Mouse (Mus musculus) stomach, postnatal 0 days (tissue): Measurements from ENCODE around the gene Tcte2. TPM values are rescaled to one million over a fixed set of nuclear protein-coding genes. Genes with fewer than 3 reads are reported as not detected.

Source experiments
- ATAC-seq: fragments of 200-750 bp; cut with Nextera tagmentation; 2 replicates; pipeline ENCODE4 v1.8.0; 2017; ENCODE audit not compliant: low FRiP score, low TSS enrichment
- DNase-seq: peaks from one replicate; pipeline ENCODE4 v3.0.0-alpha.2; 2016; ENCODE audit warnings: low spot score
- H3K27ac ChIP-seq: fragments of 300-500 bp; sonication (generic); replicated peaks from 2 replicates; pipeline ENCODE4 v1.5.1; 2014; ENCODE audit warnings: mild to moderate bottlenecking, control low read depth
- H3K27me3 ChIP-seq: fragments of 300-500 bp; sonication (generic); 2 replicates; pipeline ENCODE4 v1.6.1; 2014; ENCODE audit warnings: low read length; ENCODE audit not compliant: control insufficient read depth, insufficient read depth
- H3K36me3 ChIP-seq: fragments of 300-500 bp; sonication (generic); 2 replicates; pipeline ENCODE4 v1.6.1; 2014; ENCODE audit warnings: low read length, mixed read lengths; ENCODE audit not compliant: control insufficient read depth, insufficient read depth
- H3K4me1 ChIP-seq: fragments of 300-500 bp; sonication (generic); replicated peaks from 2 replicates; pipeline ENCODE4 v1.6.1; 2014; ENCODE audit warnings: antibody characterized with exemption; ENCODE audit not compliant: control insufficient read depth, insufficient read depth
- H3K4me2 ChIP-seq: fragments of 300-500 bp; sonication (generic); replicated peaks from 2 replicates; pipeline ENCODE4 v1.6.1; 2014; ENCODE audit warnings: low read depth, mild to moderate bottlenecking, control low read depth, moderate library complexity
- H3K4me3 ChIP-seq: fragments of 300-500 bp; sonication (generic); 2 replicates; pipeline ENCODE4 v1.5.1; 2014; ENCODE audit warnings: low read depth, low read length, control low read depth
- H3K9ac ChIP-seq: fragments of 300-500 bp; sonication (generic); 2 replicates; pipeline ENCODE4 v1.6.1; 2014; ENCODE audit warnings: mild to moderate bottlenecking, low read length, control low read depth, mixed read lengths
- H3K9me3 ChIP-seq: fragments of 300-500 bp; sonication (generic); 2 replicates; pipeline ENCODE4 v1.6.1; 2016; ENCODE audit warnings: low read length; ENCODE audit not compliant: control insufficient read depth
- CTCF ChIP-seq: IDR thresholded peaks from 2 replicates; pipeline ENCODE4 v1.5.1; 2016; ENCODE audit warnings: antibody characterized with exemption, low read depth, mild to moderate bottlenecking, moderate library complexity
- EP300 ChIP-seq: optimal IDR thresholded peaks from 2 replicates; pipeline ENCODE3; 2016; ENCODE audit warnings: antibody characterized with exemption
- WGBS: fragments of 180-500 bp; shearing (Covaris S2); extraction: QIAGEN DNeasy Blood & Tissue Kit; methylation state at CpG from one replicate; pipeline ENCODE4 v1.1.7; 2014; 5-methylcytosine and 5-hydroxymethylcytosine counted together
- polyA plus RNA-seq: library from polyadenylated mRNA; unstranded; fragments of >200 nt; fragmentation: Nextera tagmentation; extraction: Ambion mirVana; gene quantifications from 2 replicates; pipeline ENCODE4 v1.2.1, GENCODE M21; 2015

Tcte2 gene
- polyA plus RNA-seq, 1 experiment from 2014 or later, result 3.3 TPM

DNA sequence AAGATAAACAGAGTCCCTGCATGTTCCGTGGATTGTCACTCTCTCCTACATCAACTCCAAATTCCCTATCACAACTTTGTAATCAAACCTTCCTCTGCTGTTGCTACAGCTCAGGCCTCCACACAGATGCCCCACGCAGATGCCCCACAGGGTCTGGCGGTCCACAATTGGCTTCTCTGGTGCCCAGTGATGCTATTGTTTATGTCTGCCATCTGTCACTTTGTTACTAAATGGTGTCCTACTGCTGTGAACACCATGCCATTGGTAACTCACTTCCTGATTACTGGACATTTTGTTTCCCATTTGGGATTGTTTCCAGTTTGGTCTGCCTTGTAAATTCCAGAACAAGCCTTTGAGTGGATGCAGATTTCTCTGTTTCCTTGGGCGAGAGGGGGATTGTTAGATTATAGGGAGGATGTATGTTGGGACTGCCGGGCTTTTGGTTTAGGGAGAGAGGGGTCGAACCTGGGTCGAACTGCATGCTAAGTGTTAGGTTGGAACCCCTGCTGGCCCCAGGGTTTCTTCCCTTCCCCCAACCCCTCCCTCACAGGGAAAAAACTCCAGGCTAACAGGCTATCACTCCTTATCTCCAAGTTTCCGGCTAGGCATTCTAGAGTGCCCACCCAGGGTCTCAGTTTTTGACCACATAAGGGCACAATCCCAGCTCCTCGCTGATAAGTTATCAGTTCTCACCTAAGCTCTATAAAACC is 57.9 kb downstream of the Tcte2 start:
- no peaks in the 10 kb centered on the region for H3K9me3 ChIP-seq
- peaks cover 11% of the 10 kb centered on the region for H3K4me1 ChIP-seq
- WGBS, result 34% methylated on average over 9 of the region's 9 CpGs
- H3K9ac ChIP-seq, result no peak overlapping the region
- no peak overlapping the region for H3K4me3 ChIP-seq
- no peak overlapping the region; the same call in 1 of the 2 replicates for H3K27ac ChIP-seq
- no peak overlapping the region for H3K4me2 ChIP-seq
- TF ChIP-seq EP300 (no peak), CTCF (no peak)
- ATAC-seq (no peak), DNase-seq (no peak)
- H3K27me3 ChIP-seq, result no peaks in the 10 kb centered on the region
- H3K36me3 ChIP-seq, result no peaks in the 10 kb centered on the region

DNA sequence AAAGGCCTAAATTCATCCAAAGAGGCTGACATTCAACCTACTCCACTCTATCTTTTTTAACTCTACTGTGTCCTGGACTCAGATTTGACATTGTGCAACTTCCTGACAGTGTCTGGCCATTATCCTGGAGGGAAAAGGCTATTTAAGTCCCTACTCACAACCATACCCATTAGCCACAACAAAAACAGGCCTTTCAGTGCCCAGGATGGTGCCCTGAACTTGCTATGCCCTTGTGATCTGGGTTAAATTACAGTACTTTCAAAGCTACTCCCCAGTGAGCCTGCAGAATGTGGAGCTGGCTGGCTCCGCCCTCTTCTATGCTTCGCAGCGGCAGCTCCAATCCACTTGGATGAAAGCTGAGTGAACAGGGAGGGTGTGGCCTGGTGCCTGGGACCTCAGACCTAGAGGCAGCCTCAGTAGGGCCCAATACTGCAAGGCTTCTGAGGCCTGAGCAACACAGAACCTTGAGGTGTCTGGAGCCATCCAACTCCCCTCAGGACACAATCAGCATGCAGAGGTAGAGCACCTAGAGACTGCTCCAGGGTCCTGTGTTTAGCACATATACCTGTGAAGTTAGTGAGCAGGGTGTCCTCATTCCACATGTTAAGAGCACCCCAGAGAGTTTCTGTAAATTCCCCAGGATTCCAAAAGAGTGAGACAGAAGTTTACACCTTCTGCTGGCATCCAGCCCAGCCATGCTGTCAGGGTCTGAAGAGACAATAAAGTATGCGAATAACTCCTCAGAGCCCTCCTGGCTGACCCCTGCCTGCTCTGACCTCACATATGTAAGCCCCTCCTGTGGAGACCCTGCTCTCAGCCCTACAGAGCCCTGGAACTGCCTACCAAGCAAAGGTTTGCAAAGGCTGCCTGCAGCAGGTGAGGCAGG is 61.3 kb downstream of the Tcte2 start:
- Histone ChIP-seq H3K4me3 (no peak overlapping the region), H3K27me3 (no peaks in the 10 kb centered on the region), H3K4me1 (peaks cover 11% of the 10 kb centered on the region), H3K27ac (peak overlapping the region; percentile 84), H3K36me3 (no peaks in the 10 kb centered on the region), H3K9ac (no peak overlapping the region), H3K4me2 (no peak overlapping the region), H3K9me3 (no peaks in the 10 kb centered on the region)
- WGBS, result 12% methylated on average over 4 of the region's 4 CpGs
- peak; percentile 79 for DNase-seq
- no peak for TF ChIP-seq CTCF
- no peak for TF ChIP-seq EP300
- peak; percentile 93 for ATAC-seq

DNA sequence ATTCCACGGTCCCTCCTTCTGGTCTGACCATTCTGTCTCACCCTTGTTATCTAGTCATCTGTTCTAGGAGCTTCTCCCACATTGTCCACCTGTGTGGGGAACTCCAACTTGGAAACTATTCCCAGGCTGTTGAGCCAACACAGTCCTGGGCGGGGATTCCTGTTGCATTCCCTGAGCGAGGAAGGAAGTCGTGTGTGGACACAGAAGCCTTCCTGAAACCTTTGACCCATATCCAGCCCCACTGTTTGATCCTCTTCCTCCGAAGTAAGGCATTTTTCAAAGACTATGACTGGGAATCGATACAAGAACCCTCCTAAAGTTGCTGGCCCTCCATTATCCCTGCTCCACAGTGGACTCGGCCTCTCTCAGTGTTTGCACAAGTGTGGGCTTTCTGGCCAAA is 61.9 kb downstream of the Tcte2 start:
- peak; percentile 43 for DNase-seq
- TF ChIP-seq EP300 (no peak), CTCF (no peak)
- peak overlapping the region; percentile 84 for H3K27ac ChIP-seq
- H3K4me3 ChIP-seq, result no peak overlapping the region
- ATAC-seq, result peak; percentile 63
- H3K9ac ChIP-seq, result no peak overlapping the region
- peaks cover 11% of the 10 kb centered on the region for H3K4me1 ChIP-seq
- H3K9me3 ChIP-seq, result no peaks in the 10 kb centered on the region
- no peaks in the 10 kb centered on the region for H3K27me3 ChIP-seq
- no peak overlapping the region for H3K4me2 ChIP-seq
- no peaks in the 10 kb centered on the region for H3K36me3 ChIP-seq
- 30% methylated on average over 7 of the region's 7 CpGs for WGBS

- Histone ChIP-seq H3K27ac (no peak overlapping the region), H3K4me2 (no peak overlapping the region), H3K27me3 (no peaks in the 10 kb centered on the region), H3K9ac (no peak overlapping the region), H3K36me3 (no peaks in the 10 kb centered on the region), H3K4me1 (peaks cover 11% of the 10 kb centered on the region), H3K9me3 (no peaks in the 10 kb centered on the region), H3K4me3 (no peak overlapping the region)
- no peak for TF ChIP-seq CTCF
- no peak for TF ChIP-seq EP300
- 81% methylated on average over 4 of the region's 4 CpGs for WGBS
- ATAC-seq, result no peak
- no peak for DNase-seq
Observed at GRCm38 (mm10) chr17:13698194-13698593, 63.4 kb downstream of the Tcte2 start.

DNA sequence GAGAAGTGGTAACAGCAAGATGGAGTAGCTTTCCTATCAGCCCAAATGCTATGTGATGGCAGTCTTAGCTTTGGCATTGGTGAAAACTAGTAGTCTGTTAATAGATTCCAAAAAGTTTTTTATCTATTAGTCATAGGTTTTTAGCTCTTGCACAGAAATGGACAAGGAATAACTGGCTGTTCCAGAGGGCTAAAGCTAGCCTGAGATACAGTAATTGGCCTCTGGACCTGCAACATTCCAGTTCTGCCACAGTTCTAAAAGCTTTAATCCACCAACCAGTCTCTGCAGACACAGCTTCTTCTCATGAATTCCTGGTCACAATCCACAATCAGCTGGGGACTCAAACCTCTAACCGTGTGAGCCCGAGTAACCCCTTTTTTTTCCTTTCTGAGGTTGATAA is 64.0 kb downstream of the Tcte2 start:
- WGBS, result 67% methylated on average over 2 of the region's 2 CpGs
- Histone ChIP-seq H3K36me3 (no peaks in the 10 kb centered on the region), H3K4me2 (no peak overlapping the region), H3K27ac (no peak overlapping the region), H3K27me3 (no peaks in the 10 kb centered on the region), H3K9me3 (no peaks in the 10 kb centered on the region), H3K4me1 (peaks cover 11% of the 10 kb centered on the region), H3K9ac (no peak overlapping the region), H3K4me3 (no peak overlapping the region)
- no peak for TF ChIP-seq EP300
- DNase-seq (no peak), ATAC-seq (no peak)

- no peak for ATAC-seq
- H3K4me2 ChIP-seq, result no peak overlapping the region
- no peak overlapping the region for H3K4me3 ChIP-seq
- 55% methylated on average over 5 of the region's 5 CpGs for WGBS
- no peak for DNase-seq
- H3K27ac ChIP-seq, result no peak overlapping the region
- TF ChIP-seq EP300 (no peak), CTCF (no peak)
- H3K36me3 ChIP-seq, result no peaks in the 10 kb centered on the region
- no peaks in the 10 kb centered on the region for H3K27me3 ChIP-seq
- H3K4me1 ChIP-seq, result peaks cover 11% of the 10 kb centered on the region
- no peaks in the 10 kb centered on the region for H3K9me3 ChIP-seq
- no peak overlapping the region for H3K9ac ChIP-seq
Observed at GRCm38 (mm10) chr17:13695881-13696280, 65.7 kb downstream of the Tcte2 start.
